Mouse (Mus musculus) neural tube, embryonic 15.5 days (tissue): ENCODE measurements around the gene Myo3b. TPM values are rescaled to one million over a fixed set of nuclear protein-coding genes. Genes with fewer than 3 reads are reported as not detected.

ENCODE experiments used
- ATAC-seq: fragments of 200-750 bp; cut with Nextera tagmentation; 2 replicates; pipeline ENCODE4 v1.8.0; 2017; ENCODE audit warnings: mild to moderate bottlenecking, moderate TSS enrichment, moderate library complexity; ENCODE audit not compliant: low FRiP score
- H3K27ac ChIP-seq: fragments of 300-500 bp; sonication (generic); replicated peaks from 2 replicates; pipeline ENCODE4 v1.5.1; 2015; ENCODE audit warnings: mild to moderate bottlenecking, inconsistent platforms
- H3K27me3 ChIP-seq: fragments of 300-500 bp; sonication (generic); replicated peaks from 2 replicates; pipeline ENCODE4 v1.6.1; 2015; ENCODE audit warnings: inconsistent platforms
- H3K36me3 ChIP-seq: fragments of 300-500 bp; sonication (generic); 2 replicates; pipeline ENCODE4 v1.6.1; 2015; ENCODE audit warnings: inconsistent platforms
- H3K4me1 ChIP-seq: fragments of 300-500 bp; sonication (generic); 2 replicates; pipeline ENCODE4 v1.6.1; 2015; ENCODE audit warnings: inconsistent platforms
- H3K4me2 ChIP-seq: fragments of 300-500 bp; sonication (generic); 2 replicates; pipeline ENCODE4 v1.6.1; 2015; ENCODE audit warnings: inconsistent platforms, mild to moderate bottlenecking, moderate library complexity
- H3K4me3 ChIP-seq: fragments of 300-500 bp; sonication (generic); replicated peaks from 2 replicates; pipeline ENCODE4 v1.5.1; 2015; ENCODE audit warnings: mild to moderate bottlenecking, inconsistent platforms
- H3K9ac ChIP-seq: fragments of 300-500 bp; sonication (generic); replicated peaks from 2 replicates; pipeline ENCODE4 v1.6.1; 2015; ENCODE audit warnings: mild to moderate bottlenecking, inconsistent platforms
- H3K9me3 ChIP-seq: fragments of 300-500 bp; sonication (generic); replicated peaks from 2 replicates; pipeline ENCODE4 v1.6.1; 2016; ENCODE audit warnings: inconsistent platforms
- WGBS: fragments of 180-500 bp; shearing (Covaris S2); methylation state at CpG from one replicate; pipeline ENCODE4 v1.1.7; 2015; ENCODE audit warnings: mixed read lengths; 5-methylcytosine and 5-hydroxymethylcytosine counted together
- polyA plus RNA-seq: library from polyadenylated mRNA; unstranded; fragments of >200 nt; fragmentation: Nextera tagmentation; extraction: Ambion mirVana; gene quantifications from 2 replicates; pipeline ENCODE4 v1.2.1, GENCODE M21; 2015

Gene Myo3b
- polyA plus RNA-seq, 1 experiment from 2014 or later = 0.19 TPM

DNA sequence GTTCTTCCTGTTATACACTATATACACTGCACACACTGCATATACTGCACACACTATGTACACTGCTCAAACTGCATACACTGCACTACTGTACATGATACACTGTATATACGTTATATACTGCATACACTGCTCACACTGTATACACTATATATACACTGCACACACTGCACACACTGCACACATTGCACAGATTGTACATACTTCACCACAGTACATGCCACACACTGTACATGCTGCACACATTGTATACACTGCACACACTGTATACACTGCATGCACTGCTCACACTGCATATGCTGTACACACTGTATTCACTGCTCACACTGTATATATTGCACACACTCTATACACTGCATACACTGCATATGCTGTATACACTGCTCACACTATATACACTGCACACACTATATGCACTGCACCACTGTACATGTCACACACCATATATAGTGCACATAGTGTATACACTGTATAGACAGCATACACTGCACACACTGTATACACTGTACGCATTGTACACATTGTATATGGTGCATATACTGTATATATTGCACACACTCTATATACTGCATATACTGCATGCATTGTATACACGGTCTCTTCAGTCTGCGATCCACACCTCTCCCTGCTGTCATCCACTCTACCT, 104.7 kb downstream of the Myo3b start:
- Histone ChIP-seq H3K27me3 (no peaks in the 10 kb centered on the region), H3K4me3 (no peak overlapping the region), H3K9me3 (no peaks in the 10 kb centered on the region), H3K4me2 (no peak overlapping the region), H3K36me3 (no peaks in the 10 kb centered on the region), H3K9ac (no peak overlapping the region), H3K27ac (no peak overlapping the region), H3K4me1 (no peaks in the 10 kb centered on the region)
- no peak for ATAC-seq
- WGBS = 90% methylated on average over 4 of the region's 4 CpGs

DNA sequence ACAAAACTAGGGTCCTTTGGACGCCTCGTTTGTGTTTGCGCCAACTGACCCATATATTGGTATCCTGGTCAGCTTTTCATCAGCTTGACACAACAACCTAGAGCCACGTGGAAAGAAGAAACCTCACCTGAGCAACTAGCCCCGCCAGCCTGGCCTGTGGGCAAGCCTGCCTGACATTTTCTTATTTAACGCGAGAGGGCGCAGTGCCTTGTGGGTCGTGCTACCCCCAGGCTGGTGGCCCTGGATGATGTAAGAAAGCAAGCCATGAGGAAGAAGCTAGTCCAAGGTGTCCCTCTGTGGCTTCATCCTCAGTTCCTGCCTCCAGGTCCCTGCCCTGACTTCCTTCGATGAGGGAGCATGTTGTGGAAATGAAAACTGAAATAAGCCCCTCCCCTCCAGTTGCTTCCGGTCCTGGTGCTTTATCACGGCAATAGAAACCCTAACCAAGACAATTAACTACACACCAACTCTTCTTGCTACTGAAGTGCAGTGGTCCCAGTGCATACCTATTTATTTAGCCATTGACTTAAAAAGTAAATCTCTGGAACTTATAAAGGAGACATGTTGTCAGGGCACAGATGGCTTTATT, 108.2 kb downstream of the Myo3b start:
- no peaks in the 10 kb centered on the region for H3K27me3 ChIP-seq
- no peaks in the 10 kb centered on the region for H3K9me3 ChIP-seq
- no peaks in the 10 kb centered on the region for H3K36me3 ChIP-seq
- no peak overlapping the region for H3K27ac ChIP-seq
- H3K4me2 ChIP-seq = no peak overlapping the region
- no peak overlapping the region for H3K9ac ChIP-seq
- peaks cover 6% of the 10 kb centered on the region; the same call in 1 of the 2 replicates for H3K4me1 ChIP-seq
- no peak overlapping the region for H3K4me3 ChIP-seq
- WGBS = 51% methylated on average over 12 of the region's 12 CpGs
- ATAC-seq = no peak

DNA sequence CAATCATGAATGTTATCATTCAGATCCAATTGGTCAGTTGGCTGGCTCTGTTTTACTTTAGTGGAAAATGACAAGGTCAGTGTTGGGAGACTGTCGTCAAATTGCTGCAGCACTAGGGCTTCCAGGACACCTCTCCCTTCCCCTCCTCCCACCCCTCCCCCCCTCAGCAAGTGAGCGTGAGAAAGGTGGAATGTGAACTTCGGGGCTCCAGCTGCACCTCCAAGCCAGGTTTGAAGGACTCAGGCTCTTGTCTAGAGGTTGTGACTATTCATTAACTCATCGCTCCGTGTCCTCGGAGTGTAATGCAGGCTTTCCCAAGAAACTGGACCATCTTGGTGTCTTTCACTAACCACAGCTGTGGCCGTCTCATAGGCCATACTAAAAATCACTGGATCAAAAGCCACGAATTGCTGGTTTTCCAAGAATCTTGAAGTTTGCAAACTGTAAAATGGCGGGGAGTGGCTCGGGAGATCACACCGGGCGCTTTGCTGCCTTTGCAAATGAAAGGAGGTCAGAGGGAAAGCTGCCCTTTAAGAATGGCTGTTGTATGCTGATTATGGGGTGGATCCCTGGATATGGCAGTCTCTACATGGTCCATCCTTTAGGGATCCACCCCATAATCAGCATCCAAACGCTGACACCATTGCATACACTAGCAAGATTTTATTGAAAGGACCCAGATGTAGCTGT, 110.0 kb downstream of the Myo3b start:
- Histone ChIP-seq H3K4me1 (peaks cover 6% of the 10 kb centered on the region; the same call in 1 of the 2 replicates), H3K4me2 (no peak overlapping the region), H3K4me3 (no peak overlapping the region), H3K9me3 (no peaks in the 10 kb centered on the region), H3K9ac (no peak overlapping the region), H3K27me3 (no peaks in the 10 kb centered on the region), H3K36me3 (no peaks in the 10 kb centered on the region), H3K27ac (no peak overlapping the region)
- 75% methylated on average over 13 of the region's 13 CpGs for WGBS
- ATAC-seq = no peak

DNA sequence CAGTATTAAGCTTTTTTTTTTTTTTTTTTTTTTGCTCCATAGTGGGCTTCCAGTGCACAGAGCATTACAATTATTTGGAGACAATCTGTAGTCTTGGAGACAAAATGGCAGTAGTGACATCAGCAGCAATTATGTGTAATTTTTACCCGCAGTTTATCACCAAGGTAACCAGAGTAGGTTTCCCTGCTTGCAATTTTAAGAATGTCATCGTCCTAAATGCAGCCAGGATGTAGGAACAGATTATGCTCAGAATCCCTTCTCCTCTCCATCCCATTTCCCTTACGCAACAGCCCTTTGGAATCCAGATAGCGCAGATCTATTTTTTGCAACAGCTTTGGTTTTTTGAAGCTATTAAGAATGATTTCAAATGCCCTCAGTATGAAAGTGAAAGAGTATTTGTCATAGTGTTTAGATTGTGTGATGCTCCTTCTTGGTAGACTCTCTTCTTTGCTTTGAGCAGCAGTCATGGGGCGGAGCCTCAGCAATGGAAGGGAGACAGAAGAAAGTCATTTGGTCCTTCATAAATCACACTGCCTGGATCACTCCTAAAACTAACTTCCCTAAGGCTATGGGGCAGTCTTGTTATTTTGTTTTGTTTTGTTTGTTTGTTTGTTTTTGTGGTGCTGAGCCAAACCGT, 111.6 kb downstream of the Myo3b start:
- Histone ChIP-seq H3K9me3 (no peaks in the 10 kb centered on the region), H3K4me2 (no peak overlapping the region), H3K4me3 (no peak overlapping the region), H3K9ac (no peak overlapping the region), H3K27me3 (no peaks in the 10 kb centered on the region), H3K4me1 (peaks cover 6% of the 10 kb centered on the region; the same call in 1 of the 2 replicates), H3K27ac (peak overlapping the region; percentile 37; the same call in 1 of the 2 replicates), H3K36me3 (no peaks in the 10 kb centered on the region)
- peak; percentile 69; the same call in 1 of the 2 replicates for ATAC-seq
- WGBS = 66% methylated on average over 6 of the region's 6 CpGs

- Histone ChIP-seq H3K4me3 (no peak overlapping the region), H3K27ac (no peak overlapping the region), H3K36me3 (no peaks in the 10 kb centered on the region), H3K4me1 (peaks cover 8% of the 10 kb centered on the region; the same call in 1 of the 2 replicates), H3K9ac (no peak overlapping the region), H3K4me2 (no peak overlapping the region), H3K27me3 (no peaks in the 10 kb centered on the region), H3K9me3 (no peaks in the 10 kb centered on the region)
- ATAC-seq = no peak
- 81% methylated on average over 3 of the region's 3 CpGs for WGBS
Observed at GRCm38 (mm10) chr2:70151930-70152329, 113.0 kb downstream of the Myo3b start.

- no peaks in the 10 kb centered on the region for H3K36me3 ChIP-seq
- ATAC-seq = no peak
- H3K4me1 ChIP-seq = peaks cover 13% of the 10 kb centered on the region
- no peak overlapping the region for H3K4me2 ChIP-seq
- no peak overlapping the region for H3K4me3 ChIP-seq
- H3K9me3 ChIP-seq = no peaks in the 10 kb centered on the region
- H3K27me3 ChIP-seq = no peaks in the 10 kb centered on the region
- H3K27ac ChIP-seq = 0 out of 2 replicates have a peak overlapping the region, but pooled peaks have one; percentile 52
- 50% methylated on average over 8 of the region's 8 CpGs for WGBS
- H3K9ac ChIP-seq = no peak overlapping the region
Observed at GRCm38 (mm10) chr2:70155226-70155836, 116.4 kb downstream of the Myo3b start.

DNA sequence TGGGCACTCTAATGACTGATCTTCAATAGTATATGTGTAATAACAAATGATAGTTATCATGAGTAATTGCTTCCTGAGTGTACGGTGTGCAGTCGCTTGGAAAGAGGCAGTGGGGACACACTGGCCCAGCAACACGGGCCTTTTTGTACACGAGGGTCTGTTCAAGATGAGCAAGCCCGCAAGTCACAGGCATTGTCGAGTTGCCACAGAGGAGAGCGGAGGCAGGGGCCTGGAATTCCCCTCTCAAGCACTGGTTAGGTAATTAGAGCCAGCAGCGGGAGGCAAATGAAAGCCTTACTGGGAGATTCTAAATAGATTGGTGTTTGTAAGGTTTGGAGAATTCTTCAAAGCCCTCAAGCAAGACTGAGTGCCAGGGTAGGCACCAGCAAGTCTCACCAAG, 120.6 kb downstream of the Myo3b start:
- Histone ChIP-seq H3K27ac (no peak overlapping the region), H3K4me3 (no peak overlapping the region), H3K9ac (no peak overlapping the region), H3K27me3 (no peaks in the 10 kb centered on the region), H3K4me1 (peaks cover 8% of the 10 kb centered on the region; the same call in 1 of the 2 replicates), H3K36me3 (no peaks in the 10 kb centered on the region), H3K9me3 (no peaks in the 10 kb centered on the region), H3K4me2 (no peak overlapping the region)
- no peak for ATAC-seq
- 25% methylated on average over 8 of the region's 8 CpGs for WGBS

- ATAC-seq = no peak
- peaks cover 13% of the 10 kb centered on the region for H3K4me1 ChIP-seq
- H3K27ac ChIP-seq = no peak overlapping the region
- no peaks in the 10 kb centered on the region for H3K27me3 ChIP-seq
- no peaks in the 10 kb centered on the region for H3K36me3 ChIP-seq
- H3K4me3 ChIP-seq = no peak overlapping the region
- no peak overlapping the region for H3K4me2 ChIP-seq
- 44% methylated on average over 3 of the region's 3 CpGs for WGBS
- no peaks in the 10 kb centered on the region for H3K9me3 ChIP-seq
- no peak overlapping the region for H3K9ac ChIP-seq
Observed at GRCm38 (mm10) chr2:70166231-70166630, 127.3 kb downstream of the Myo3b start.

DNA sequence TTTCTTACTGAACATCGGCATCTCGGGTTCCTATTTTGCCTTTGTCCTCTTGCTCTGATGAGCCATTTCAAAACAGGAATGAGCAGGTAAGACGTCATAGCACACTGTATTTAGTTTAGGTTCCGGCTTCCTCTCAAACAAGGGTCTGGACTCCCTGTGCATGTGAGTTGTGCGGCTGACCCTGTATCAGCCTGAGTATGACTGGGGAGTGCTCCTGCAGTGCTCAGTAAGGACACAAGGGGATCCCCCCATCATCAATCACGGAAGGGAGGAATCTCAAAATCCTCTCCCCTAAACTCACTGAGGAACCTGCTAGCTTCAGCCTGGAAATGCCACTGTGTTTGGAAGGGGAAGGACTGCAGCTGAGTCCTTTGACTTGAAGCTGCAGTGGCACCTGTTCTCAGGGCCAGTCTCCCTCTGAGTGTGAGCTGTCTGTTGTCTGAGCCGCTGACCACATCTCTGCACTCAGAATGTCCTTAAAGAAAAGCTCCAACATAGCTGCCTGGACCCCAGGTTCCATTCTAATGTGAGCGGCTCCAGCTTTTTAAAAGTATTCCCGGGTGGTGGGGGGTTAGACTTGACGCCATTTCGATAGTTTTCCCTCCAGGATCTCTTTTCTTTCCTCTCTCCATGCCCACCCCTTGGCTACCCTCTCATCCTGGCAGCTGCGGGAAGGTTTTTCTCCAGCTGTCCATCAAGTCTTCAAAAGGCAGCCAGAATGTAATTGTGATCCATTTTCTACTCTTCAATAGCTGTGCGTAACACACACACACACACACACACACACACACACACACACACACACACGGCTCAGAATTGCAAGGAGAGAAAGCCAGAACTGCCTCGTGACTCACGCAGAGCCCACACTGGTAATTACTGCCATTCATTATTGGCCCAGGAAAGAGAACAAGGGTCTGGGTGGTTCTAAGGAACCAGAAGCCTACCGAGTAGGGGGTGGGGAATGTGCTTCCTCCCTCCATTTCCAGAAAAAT, 129.3 kb downstream of the Myo3b start:
- peaks cover 13% of the 10 kb centered on the region for H3K4me1 ChIP-seq
- no peaks in the 10 kb centered on the region for H3K27me3 ChIP-seq
- H3K27ac ChIP-seq = no peak overlapping the region; the same call in 1 of the 2 replicates
- WGBS = 41% methylated on average over 17 of the region's 17 CpGs
- H3K4me2 ChIP-seq = peak overlapping the region; percentile 23; the same call in 1 of the 2 replicates
- H3K9ac ChIP-seq = no peak overlapping the region
- H3K9me3 ChIP-seq = no peaks in the 10 kb centered on the region
- no peaks in the 10 kb centered on the region for H3K36me3 ChIP-seq
- no peak overlapping the region for H3K4me3 ChIP-seq
- peak; percentile 69; the same call in 1 of the 2 replicates for ATAC-seq

- WGBS = 87% methylated on average over 5 of the region's 5 CpGs
- no peak overlapping the region for H3K27ac ChIP-seq
- H3K4me3 ChIP-seq = no peak overlapping the region
- no peaks in the 10 kb centered on the region for H3K9me3 ChIP-seq
- H3K4me1 ChIP-seq = peaks cover 13% of the 10 kb centered on the region
- H3K9ac ChIP-seq = no peak overlapping the region
- no peak for ATAC-seq
- no peak overlapping the region for H3K4me2 ChIP-seq
- no peaks in the 10 kb centered on the region for H3K36me3 ChIP-seq
- no peaks in the 10 kb centered on the region for H3K27me3 ChIP-seq
Observed at GRCm38 (mm10) chr2:70170469-70170868, 131.5 kb downstream of the Myo3b start.
